Mouse (Mus musculus): ENCODE results near the gene Eif2a. TPM values are rescaled to one million over a fixed set of nuclear protein-coding genes. Genes with fewer than 3 reads are reported as not detected.
A peak's percentile ranks its signal among the peaks of the same experiment; 100 is the strongest.

The Eif2a gene
- polyA plus RNA-seq, 1 experiment from 2014 or later, result 22.2 TPM

DNA sequence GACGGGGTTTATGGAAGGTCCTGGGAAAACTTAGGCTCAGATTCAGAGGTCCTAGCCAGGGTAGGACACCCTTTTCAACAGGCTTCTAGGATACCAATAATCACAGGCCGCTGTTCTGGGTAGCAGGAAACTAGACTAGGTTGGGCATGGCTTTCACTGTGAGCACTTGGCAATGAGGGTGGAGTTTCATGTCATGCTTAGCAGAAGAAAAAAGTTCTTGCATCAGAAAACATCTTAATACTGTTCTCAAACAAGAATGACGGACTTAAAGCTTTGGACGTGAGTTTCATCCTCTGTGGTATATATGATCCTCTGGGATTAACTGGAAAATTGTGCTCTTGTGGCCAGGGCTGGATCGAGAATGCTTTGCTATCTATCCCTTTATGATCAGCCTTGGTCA, 7.8 kb upstream of the Eif2a start:
- Histone ChIP-seq H3K9ac (ENCODE audit: low read depth, low read length) (no peak overlapping the region), H3K27me3 (ENCODE audit: control insufficient read depth, insufficient read depth, low read depth, low read length) (no peaks in the 10 kb centered on the region), H3K36me3 (ENCODE audit: control insufficient read depth, insufficient read depth) (peaks cover 5% of the 10 kb centered on the region), H3K4me3 (ENCODE audit: low read depth, low read length) (no peak overlapping the region), H3K4me2 (ENCODE audit: low read depth, low read length) (no peak overlapping the region), H3K9me3 (replicated peaks; ENCODE audit: control insufficient read depth, low read length) (no peaks in the 10 kb centered on the region), H3K27ac (ENCODE audit: low read length) (peak overlapping the region; percentile 48; the same call in 1 of the 2 replicates), H3K4me1 (ENCODE audit: control insufficient read depth, low read depth, low read length) (peaks cover 5% of the 10 kb centered on the region)
- no peak for ATAC-seq (ENCODE audit: low read depth)
- WGBS (ENCODE audit: insufficient replicate concordance), result 58% methylated on average over 5 of the region's 5 CpGs

GRCm38 (mm10) chr3:58518962-58519361, 6.7 kb upstream of the Eif2a start:
- H3K4me3 ChIP-seq (ENCODE audit: low read depth, low read length), result no peak overlapping the region
- H3K9me3 ChIP-seq (replicated peaks; ENCODE audit: control insufficient read depth, low read length), result no peaks in the 10 kb centered on the region
- no peak overlapping the region for H3K4me2 ChIP-seq (ENCODE audit: low read depth, low read length)
- peaks cover 5% of the 10 kb centered on the region for H3K4me1 ChIP-seq (ENCODE audit: control insufficient read depth, low read depth, low read length)
- no peaks in the 10 kb centered on the region for H3K27me3 ChIP-seq (ENCODE audit: control insufficient read depth, insufficient read depth, low read depth, low read length)
- H3K9ac ChIP-seq (ENCODE audit: low read depth, low read length), result no peak overlapping the region
- no peak overlapping the region for H3K27ac ChIP-seq (ENCODE audit: low read length)
- ATAC-seq (ENCODE audit: low read depth), result 0 out of 2 replicates have a peak, but pooled peaks have one; percentile 32
- 47% methylated on average over 2 of the region's 2 CpGs for WGBS (ENCODE audit: insufficient replicate concordance)
- H3K36me3 ChIP-seq (ENCODE audit: control insufficient read depth, insufficient read depth), result peaks cover 9% of the 10 kb centered on the region

GRCm38 (mm10) chr3:58519536-58519935, 6.1 kb upstream of the Eif2a start:
- ATAC-seq (ENCODE audit: low read depth), result no peak
- peaks cover 9% of the 10 kb centered on the region for H3K36me3 ChIP-seq (ENCODE audit: control insufficient read depth, insufficient read depth)

GRCm38 (mm10) chr3:58520286-58520685, 5.3 kb upstream of the Eif2a start:
- Histone ChIP-seq H3K27ac (ENCODE audit: low read length) (no peak overlapping the region), H3K4me3 (ENCODE audit: low read depth, low read length) (no peak overlapping the region), H3K4me2 (ENCODE audit: low read depth, low read length) (no peak overlapping the region), H3K36me3 (ENCODE audit: control insufficient read depth, insufficient read depth) (peaks cover 9% of the 10 kb centered on the region), H3K9me3 (replicated peaks; ENCODE audit: control insufficient read depth, low read length) (no peaks in the 10 kb centered on the region), H3K27me3 (ENCODE audit: control insufficient read depth, insufficient read depth, low read depth, low read length) (no peaks in the 10 kb centered on the region), H3K9ac (ENCODE audit: low read depth, low read length) (no peak overlapping the region), H3K4me1 (ENCODE audit: control insufficient read depth, low read depth, low read length) (peaks cover 5% of the 10 kb centered on the region)
- 54% methylated on average over 6 of the region's 6 CpGs for WGBS (ENCODE audit: insufficient replicate concordance)
- ATAC-seq (ENCODE audit: low read depth), result 0 out of 2 replicates have a peak, but pooled peaks have one; percentile 23

More at GRCm38 (mm10) chr3:58519536-58519935, 6.1 kb upstream of the Eif2a start:
- no peak overlapping the region for H3K27ac ChIP-seq (ENCODE audit: low read length)
- no peak overlapping the region for H3K9ac ChIP-seq (ENCODE audit: low read depth, low read length)
- peaks cover 5% of the 10 kb centered on the region for H3K4me1 ChIP-seq (ENCODE audit: control insufficient read depth, low read depth, low read length)
- no peak overlapping the region for H3K4me3 ChIP-seq (ENCODE audit: low read depth, low read length)
- WGBS (ENCODE audit: insufficient replicate concordance), result 61% methylated on average over 3 of the region's 3 CpGs
- no peak overlapping the region for H3K4me2 ChIP-seq (ENCODE audit: low read depth, low read length)
- no peaks in the 10 kb centered on the region for H3K27me3 ChIP-seq (ENCODE audit: control insufficient read depth, insufficient read depth, low read depth, low read length)
- no peaks in the 10 kb centered on the region for H3K9me3 ChIP-seq (replicated peaks; ENCODE audit: control insufficient read depth, low read length)

DNA sequence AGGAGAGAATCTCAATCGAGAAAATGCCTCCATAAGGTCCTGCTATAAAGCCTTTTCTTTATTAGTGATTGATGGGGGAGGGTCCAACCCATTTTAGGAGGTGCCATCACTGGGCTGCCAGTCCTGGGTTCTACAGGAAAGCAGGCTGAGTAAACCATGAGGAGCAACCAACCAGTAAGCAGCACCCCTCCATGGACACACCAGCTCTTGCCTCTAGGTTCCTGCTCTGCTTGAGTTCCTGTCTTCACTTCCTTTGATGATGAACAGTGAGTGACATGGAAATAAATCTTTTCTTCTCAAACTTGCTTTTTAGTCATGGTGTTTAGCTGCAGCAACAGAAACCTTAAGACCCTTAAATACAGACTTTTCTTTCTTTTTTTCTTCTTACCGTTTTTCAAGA, 4.3 kb upstream of the Eif2a start:
- no peak for ATAC-seq (ENCODE audit: low read depth)
- WGBS (ENCODE audit: insufficient replicate concordance), result 73% methylated on average over 2 of the region's 2 CpGs
- Histone ChIP-seq H3K9me3 (replicated peaks; ENCODE audit: control insufficient read depth, low read length) (no peaks in the 10 kb centered on the region), H3K4me2 (ENCODE audit: low read depth, low read length) (no peak overlapping the region), H3K27me3 (ENCODE audit: control insufficient read depth, insufficient read depth, low read depth, low read length) (no peaks in the 10 kb centered on the region), H3K36me3 (ENCODE audit: control insufficient read depth, insufficient read depth) (peaks cover 9% of the 10 kb centered on the region), H3K4me1 (ENCODE audit: control insufficient read depth, low read depth, low read length) (peaks cover 5% of the 10 kb centered on the region), H3K27ac (ENCODE audit: low read length) (no peak overlapping the region), H3K4me3 (ENCODE audit: low read depth, low read length) (no peak overlapping the region), H3K9ac (ENCODE audit: low read depth, low read length) (no peak overlapping the region)

DNA sequence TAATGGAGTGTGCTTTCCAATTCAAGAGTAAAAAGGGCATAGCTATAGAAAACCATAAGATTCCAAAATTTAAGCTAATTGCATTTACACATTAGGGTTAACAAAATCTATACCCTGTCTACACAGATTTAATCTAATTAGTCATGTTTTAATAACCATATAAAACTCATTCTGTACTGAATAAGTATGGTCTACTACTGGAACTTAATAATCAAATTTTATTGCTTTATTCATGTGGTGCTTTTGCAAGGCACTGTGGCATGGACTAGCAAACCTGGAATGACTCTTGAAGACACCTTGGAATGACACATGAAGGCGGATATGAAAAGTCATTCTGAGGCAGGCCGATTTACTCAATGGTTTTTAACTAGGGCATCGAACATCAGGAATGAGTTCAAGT, 2.2 kb upstream of the Eif2a start:
- H3K36me3 ChIP-seq (ENCODE audit: control insufficient read depth, insufficient read depth), result peaks cover 9% of the 10 kb centered on the region
- no peak for ATAC-seq (ENCODE audit: low read depth)
- no peaks in the 10 kb centered on the region for H3K27me3 ChIP-seq (ENCODE audit: control insufficient read depth, insufficient read depth, low read depth, low read length)
- peaks cover 11% of the 10 kb centered on the region for H3K4me1 ChIP-seq (ENCODE audit: control insufficient read depth, low read depth, low read length)
- WGBS (ENCODE audit: insufficient replicate concordance), result 91% methylated on average over 3 of the region's 3 CpGs
- no peak overlapping the region for H3K27ac ChIP-seq (ENCODE audit: low read length)
- no peak overlapping the region for H3K4me3 ChIP-seq (ENCODE audit: low read depth, low read length)
- H3K4me2 ChIP-seq (ENCODE audit: low read depth, low read length), result peak overlapping the region; percentile 86
- no peaks in the 10 kb centered on the region for H3K9me3 ChIP-seq (replicated peaks; ENCODE audit: control insufficient read depth, low read length)
- no peak overlapping the region for H3K9ac ChIP-seq (ENCODE audit: low read depth, low read length)

GRCm38 (mm10) chr3:58524246-58524645, 1.4 kb upstream of the Eif2a start:
- H3K9ac ChIP-seq (ENCODE audit: low read depth, low read length), result peak overlapping the region; percentile 36; the same call in 1 of the 2 replicates
- H3K9me3 ChIP-seq (replicated peaks; ENCODE audit: control insufficient read depth, low read length), result no peaks in the 10 kb centered on the region
- ATAC-seq (ENCODE audit: low read depth), result no peak
- H3K4me2 ChIP-seq (ENCODE audit: low read depth, low read length), result peak overlapping the region; percentile 86
- peaks cover 9% of the 10 kb centered on the region for H3K36me3 ChIP-seq (ENCODE audit: control insufficient read depth, insufficient read depth)
- H3K4me3 ChIP-seq (ENCODE audit: low read depth, low read length), result peak overlapping the region; percentile 79
- 43% methylated on average over 4 of the region's 4 CpGs for WGBS (ENCODE audit: insufficient replicate concordance)
- H3K27me3 ChIP-seq (ENCODE audit: control insufficient read depth, insufficient read depth, low read depth, low read length), result no peaks in the 10 kb centered on the region
- H3K27ac ChIP-seq (ENCODE audit: low read length), result no peak overlapping the region
- H3K4me1 ChIP-seq (ENCODE audit: control insufficient read depth, low read depth, low read length), result peaks cover 6% of the 10 kb centered on the region

GRCm38 (mm10) chr3:58525166-58525565, 455 bp upstream of the Eif2a start:
- H3K27me3 ChIP-seq (ENCODE audit: control insufficient read depth, insufficient read depth, low read depth, low read length), result no peaks in the 10 kb centered on the region
- peak overlapping the region; percentile 79 for H3K4me3 ChIP-seq (ENCODE audit: low read depth, low read length)
- H3K36me3 ChIP-seq (ENCODE audit: control insufficient read depth, insufficient read depth), result peaks cover 9% of the 10 kb centered on the region
- no peaks in the 10 kb centered on the region for H3K9me3 ChIP-seq (replicated peaks; ENCODE audit: control insufficient read depth, low read length)
- peak overlapping the region; percentile 92 for H3K9ac ChIP-seq (ENCODE audit: low read depth, low read length)
- peaks cover 6% of the 10 kb centered on the region for H3K4me1 ChIP-seq (ENCODE audit: control insufficient read depth, low read depth, low read length)
- peak; percentile 19 for ATAC-seq (ENCODE audit: low read depth)
- H3K4me2 ChIP-seq (ENCODE audit: low read depth, low read length), result peak overlapping the region; percentile 86
- WGBS (ENCODE audit: insufficient replicate concordance), result under 1% methylated on average over 40 of the region's 40 CpGs
- peak overlapping the region; percentile 91 for H3K27ac ChIP-seq (ENCODE audit: low read length)

DNA sequence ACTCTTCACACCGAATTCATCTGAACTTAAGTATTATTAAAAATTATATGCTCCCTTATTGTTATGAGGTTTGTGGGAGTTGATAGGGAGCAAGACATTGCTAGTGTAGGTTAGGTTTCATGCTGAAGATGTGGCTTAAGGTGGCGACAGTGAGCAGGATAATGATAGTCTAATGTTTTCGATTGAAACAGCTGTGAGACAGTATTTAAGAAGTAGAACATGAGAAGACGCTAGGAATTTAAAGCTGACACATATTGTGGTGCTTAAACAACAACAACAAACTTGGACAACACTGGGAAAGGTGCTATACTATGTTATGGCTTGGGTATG, 752 bp downstream of the Eif2a start:
- H3K27me3 ChIP-seq (ENCODE audit: control insufficient read depth, insufficient read depth, low read depth, low read length), result no peaks in the 10 kb centered on the region
- peak overlapping the region; percentile 79 for H3K4me3 ChIP-seq (ENCODE audit: low read depth, low read length)
- H3K27ac ChIP-seq (ENCODE audit: low read length), result peak overlapping the region; percentile 91
- H3K36me3 ChIP-seq (ENCODE audit: control insufficient read depth, insufficient read depth), result peaks cover 11% of the 10 kb centered on the region
- no peak for ATAC-seq (ENCODE audit: low read depth)
- H3K9ac ChIP-seq (ENCODE audit: low read depth, low read length), result peak overlapping the region; percentile 92
- H3K4me1 ChIP-seq (ENCODE audit: control insufficient read depth, low read depth, low read length), result peaks cover 6% of the 10 kb centered on the region
- 3% methylated on average over 4 of the region's 4 CpGs for WGBS (ENCODE audit: insufficient replicate concordance)
- peak overlapping the region; percentile 86 for H3K4me2 ChIP-seq (ENCODE audit: low read depth, low read length)
- no peaks in the 10 kb centered on the region for H3K9me3 ChIP-seq (replicated peaks; ENCODE audit: control insufficient read depth, low read length)
